Mouse (Mus musculus): ENCODE results near the gene Tmsb15b1. TPM values are rescaled to one million over a fixed set of nuclear protein-coding genes. Genes with fewer than 3 reads are reported as not detected.
"Not testable (repeated sequence)": the region's sequence is repeated elsewhere in the genome, so short reads cannot be mapped to it uniquely, and the experiment has no call there.

The Tmsb15b1 gene
- polyA plus RNA-seq, 1 experiment = 12.8 TPM

- peak; percentile 37 for DNase-seq (ENCODE audit: low read depth)
- no peak for TF ChIP-seq POLR2A (IDR thresholded peaks at IDR 0.05; ENCODE audit: borderline replicate concordance, extremely low read depth, insufficient read depth, insufficient read length, poor library complexity, severe bottlenecking)
- peak; percentile 47; the same call in 1 of the 2 replicates for TF ChIP-seq CTCF (IDR thresholded peaks at IDR 0.05; ENCODE audit: borderline replicate concordance, extremely low read depth, insufficient read depth, insufficient read length)
Measured at GRCm38 (mm10) chrX:136978616-136979015, 1.9 kb upstream of the Tmsb15b1 start.

GRCm38 (mm10) chrX:136975397-136975796, 1.3 kb downstream of the Tmsb15b1 start, which contains the start of gene Tmsb15b2:
Gene Tmsb15b2, minus strand, starts transcription at chrX:136975497.
- DNase-seq (ENCODE audit: low read depth) = not testable (repeated sequence)

- DNase-seq (ENCODE audit: low read depth) = peak; percentile 45
Measured at GRCm38 (mm10) chrX:136959688-136960087, 17.0 kb downstream of the Tmsb15b1 start.

GRCm38 (mm10) chrX:136958300-136958699, 18.4 kb downstream of the Tmsb15b1 start:
- not testable (repeated sequence) for DNase-seq (ENCODE audit: low read depth)

More at GRCm38 (mm10) chrX:136959688-136960087, 17.0 kb downstream of the Tmsb15b1 start:
- TF ChIP-seq CTCF (IDR thresholded peaks at IDR 0.05; ENCODE audit: borderline replicate concordance, extremely low read depth, insufficient read depth, insufficient read length) = peak; percentile 44; the same call in 1 of the 2 replicates
- TF ChIP-seq POLR2A (IDR thresholded peaks at IDR 0.05; ENCODE audit: borderline replicate concordance, extremely low read depth, insufficient read depth, insufficient read length, poor library complexity, severe bottlenecking) = no peak

GRCm38 (mm10) chrX:136957583-136958279, 18.9 kb downstream of the Tmsb15b1 start:
- DNase-seq (ENCODE audit: low read depth) = peak; percentile 92

GRCm38 (mm10) chrX:136937985-136938384, 38.7 kb downstream of the Tmsb15b1 start:
- no peak for DNase-seq (ENCODE audit: low read depth)
- TF ChIP-seq POLR2A (IDR thresholded peaks at IDR 0.05; ENCODE audit: borderline replicate concordance, extremely low read depth, insufficient read depth, insufficient read length, poor library complexity, severe bottlenecking) (no peak), CTCF (IDR thresholded peaks at IDR 0.05; ENCODE audit: borderline replicate concordance, extremely low read depth, insufficient read depth, insufficient read length) (no peak)

GRCm38 (mm10) chrX:136927031-136927430, 49.6 kb downstream of the Tmsb15b1 start, which contains the start of gene H2bfm:
Gene H2bfm, plus strand, starts transcription at chrX:136927325.
- no peak for DNase-seq (ENCODE audit: low read depth)
- TF ChIP-seq CTCF (IDR thresholded peaks at IDR 0.05; ENCODE audit: borderline replicate concordance, extremely low read depth, insufficient read depth, insufficient read length) (no peak), POLR2A (IDR thresholded peaks at IDR 0.05; ENCODE audit: borderline replicate concordance, extremely low read depth, insufficient read depth, insufficient read length, poor library complexity, severe bottlenecking) (no peak)

- DNase-seq (ENCODE audit: low read depth) = peak; percentile 22
- TF ChIP-seq CTCF (IDR thresholded peaks at IDR 0.05; ENCODE audit: borderline replicate concordance, extremely low read depth, insufficient read depth, insufficient read length) (no peak), POLR2A (IDR thresholded peaks at IDR 0.05; ENCODE audit: borderline replicate concordance, extremely low read depth, insufficient read depth, insufficient read length, poor library complexity, severe bottlenecking) (no peak)
Measured at GRCm38 (mm10) chrX:136925863-136926262, 50.8 kb downstream of the Tmsb15b1 start.

Other genes with a start within 250 kb of the Tmsb15b1 start
- 369 and 380 TPM in 2 replicates for gene Morf4l2, start 233.2 kb downstream of the Tmsb15b1 start, polyA plus RNA-seq (2012; rRNA removed)
- 0.04 and 0.05 TPM in 2 replicates for gene Glra4, start 196.7 kb downstream of the Tmsb15b1 start, polyA plus RNA-seq (2012; rRNA removed)
- gene Plp1, start 154.2 kb downstream of the Tmsb15b1 start, polyA plus RNA-seq (2012; rRNA removed) = 17.0 and 17.2 TPM in 2 replicates
- gene Rab9b, start 108.1 kb downstream of the Tmsb15b1 start, polyA plus RNA-seq (2012; rRNA removed) = 6.7 and 13.7 TPM in 2 replicates
- not detected in 2 replicates for gene H2bfm, start 49.5 kb downstream of the Tmsb15b1 start, polyA plus RNA-seq (2012; rRNA removed)
- 38.7 and 46.3 TPM in 2 replicates for gene Tmsb15b2, start 1.4 kb downstream of the Tmsb15b1 start, polyA plus RNA-seq (2012; rRNA removed)
- gene Tmsb15l, start within 50 bp of the Tmsb15b1 start, polyA plus RNA-seq (2012; rRNA removed) = 10.1 and 13.8 TPM in 2 replicates
- 149 and 152 TPM in 2 replicates for gene Zcchc18, start 16.3 kb upstream of the Tmsb15b1 start, polyA plus RNA-seq (2012; rRNA removed)
- 20.5 and 27.1 TPM in 2 replicates for gene Slc25a53, start 61.4 kb upstream of the Tmsb15b1 start, polyA plus RNA-seq (2012; rRNA removed)
- 2.2 and 3.9 TPM in 2 replicates for gene Fam199x, start 72.7 kb upstream of the Tmsb15b1 start, polyA plus RNA-seq (2012; rRNA removed)
- gene Esx1, start 145.2 kb upstream of the Tmsb15b1 start, polyA plus RNA-seq (2012; rRNA removed) = not detected in 2 replicates